Mouse (Mus musculus): Measurements from ENCODE around the gene Ace3.

Ace3 gene

DNA sequence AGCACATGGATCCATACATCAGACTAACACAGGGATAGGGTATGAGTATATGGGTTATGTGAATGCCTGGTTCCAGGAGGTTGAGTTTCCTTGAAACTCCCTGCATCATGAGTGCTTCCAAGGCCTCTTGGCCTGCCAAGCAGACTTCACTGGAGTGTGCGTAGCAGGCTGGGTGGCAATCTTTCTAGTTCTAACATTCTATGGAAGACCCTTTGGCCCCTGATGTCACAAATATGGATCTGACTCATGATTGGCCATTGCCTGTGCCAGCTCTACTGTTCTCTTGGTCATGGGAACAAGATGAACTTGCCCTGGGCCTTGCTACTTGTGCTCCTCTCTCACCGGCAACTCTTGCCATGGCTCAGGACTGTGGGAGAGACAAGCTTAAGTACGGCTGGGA is at the start of gene Ace3:
Ace3 (plus strand) TSS at position 301 of the 400 bp plus-strand sequence.
- in situ Hi-C loops (cut with MboI; ENCODE audit: low pct_unique_long_range_greater_than_20kb in 1 of 2, low sequenced_read_pairs in 2 of 2, unreplicated experiment in 1 of 2), result no loop called here

- in situ Hi-C loops (cut with MboI; ENCODE audit: low pct_unique_long_range_greater_than_20kb in 1 of 2, low sequenced_read_pairs in 2 of 2, unreplicated experiment in 1 of 2), result no loop called here
Observed at GRCm38 (mm10) chr11:105944770-105945672, 49.5 kb upstream of the Ace3 start.

GRCm38 (mm10) chr11:105946694-105947154 is 47.8 kb upstream of the Ace3 start:
- in situ Hi-C loops (cut with MboI; ENCODE audit: low pct_unique_long_range_greater_than_20kb in 1 of 2, low sequenced_read_pairs in 2 of 2, unreplicated experiment in 1 of 2), result no loop called here

- in situ Hi-C loops (cut with MboI; ENCODE audit: low pct_unique_long_range_greater_than_20kb in 1 of 2, low sequenced_read_pairs in 2 of 2, unreplicated experiment in 1 of 2), result no loop called here
Observed at GRCm38 (mm10) chr11:105948255-105948654, 46.2 kb upstream of the Ace3 start.

GRCm38 (mm10) chr11:105950519-105950918 is 44.0 kb upstream of the Ace3 start:
- in situ Hi-C loops (cut with MboI; ENCODE audit: low pct_unique_long_range_greater_than_20kb in 1 of 2, low sequenced_read_pairs in 2 of 2, unreplicated experiment in 1 of 2), result no loop called here

DNA sequence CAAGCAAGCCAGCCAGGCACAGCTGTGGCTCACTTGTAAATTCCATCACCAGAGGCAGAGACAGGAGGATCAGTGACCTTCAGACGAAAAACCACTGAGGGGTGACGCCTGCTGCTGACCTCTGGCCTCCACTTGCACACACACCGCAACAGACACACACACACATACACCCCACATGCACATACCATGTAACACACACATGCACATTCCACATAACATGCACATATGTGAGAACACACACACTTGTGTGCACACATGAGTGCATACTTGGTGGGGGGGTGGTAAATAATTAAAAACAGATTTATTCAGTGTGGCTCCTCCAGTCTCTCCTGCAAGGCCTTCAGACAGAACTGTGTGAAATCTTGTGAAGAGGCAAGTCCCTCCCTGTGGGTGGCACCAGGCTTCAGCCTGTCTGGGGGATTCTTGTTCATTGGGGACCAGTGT is 42.9 kb upstream of the Ace3 start:
- in situ Hi-C loops (cut with MboI; ENCODE audit: low pct_unique_long_range_greater_than_20kb in 1 of 2, low sequenced_read_pairs in 2 of 2, unreplicated experiment in 1 of 2), result no loop called here

- in situ Hi-C loops (cut with MboI; ENCODE audit: low pct_unique_long_range_greater_than_20kb in 1 of 2, low sequenced_read_pairs in 2 of 2, unreplicated experiment in 1 of 2), result no loop called here
Observed at GRCm38 (mm10) chr11:105952111-105952510, 42.4 kb upstream of the Ace3 start.

- in situ Hi-C loops (cut with MboI; ENCODE audit: low pct_unique_long_range_greater_than_20kb in 1 of 2, low sequenced_read_pairs in 2 of 2, unreplicated experiment in 1 of 2), result no loop called here
Observed at GRCm38 (mm10) chr11:105952911-105953386, 41.5 kb upstream of the Ace3 start, which contains the start of gene Cyb561. TSS of gene Cyb561 (minus strand) at chr11:105953336.

DNA sequence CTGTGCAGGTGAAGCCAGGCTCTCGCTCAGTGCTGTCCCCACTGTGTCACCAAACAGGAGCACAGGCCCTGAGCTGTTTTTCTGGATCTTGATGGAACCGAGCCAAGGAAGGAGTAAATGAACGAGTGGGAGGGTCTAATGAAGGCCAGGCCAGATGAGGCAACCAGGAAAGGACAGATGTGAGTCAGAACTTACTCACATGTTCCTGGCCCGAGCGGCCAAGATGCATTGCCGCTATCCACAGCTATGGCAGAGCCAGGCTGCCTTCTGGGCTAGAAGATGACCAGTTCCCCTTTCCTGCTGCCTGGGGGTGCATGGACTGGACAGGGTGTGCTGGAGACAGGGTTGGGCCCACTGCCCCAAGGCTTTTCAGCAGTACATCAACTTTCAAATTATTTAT is 41.1 kb upstream of the Ace3 start:
- in situ Hi-C loops (cut with MboI; ENCODE audit: low pct_unique_long_range_greater_than_20kb in 1 of 2, low sequenced_read_pairs in 2 of 2, unreplicated experiment in 1 of 2), result no loop called here

- in situ Hi-C loops (cut with MboI; ENCODE audit: low pct_unique_long_range_greater_than_20kb in 1 of 2, low sequenced_read_pairs in 2 of 2, unreplicated experiment in 1 of 2), result no loop called here
Observed at GRCm38 (mm10) chr11:105955815-105956430, 38.6 kb upstream of the Ace3 start.

GRCm38 (mm10) chr11:105957501-105957900 is 37.0 kb upstream of the Ace3 start:
- in situ Hi-C loops (cut with MboI; ENCODE audit: low pct_unique_long_range_greater_than_20kb in 1 of 2, low sequenced_read_pairs in 2 of 2, unreplicated experiment in 1 of 2), result no loop called here

DNA sequence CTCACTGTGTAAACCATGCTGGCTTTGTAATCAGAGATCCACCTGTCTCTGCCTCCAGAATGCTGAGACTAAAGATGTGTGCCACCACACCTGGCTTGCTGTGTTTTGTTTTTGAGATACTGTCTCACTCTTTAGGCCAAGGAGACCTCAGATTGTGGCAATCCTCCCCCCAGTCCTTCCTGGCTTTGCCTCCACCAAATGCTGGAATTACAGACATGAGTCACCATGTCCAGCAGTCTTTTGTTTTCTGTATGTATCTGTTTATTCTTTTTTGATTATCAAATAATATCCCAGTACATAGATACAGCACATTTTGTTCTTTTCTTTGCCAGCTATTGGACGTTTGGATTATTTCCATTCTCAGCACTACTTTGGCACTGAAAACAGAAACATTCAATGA is 35.9 kb upstream of the Ace3 start:
- in situ Hi-C loops (cut with MboI; ENCODE audit: low pct_unique_long_range_greater_than_20kb in 1 of 2, low sequenced_read_pairs in 2 of 2, unreplicated experiment in 1 of 2), result no loop called here

DNA sequence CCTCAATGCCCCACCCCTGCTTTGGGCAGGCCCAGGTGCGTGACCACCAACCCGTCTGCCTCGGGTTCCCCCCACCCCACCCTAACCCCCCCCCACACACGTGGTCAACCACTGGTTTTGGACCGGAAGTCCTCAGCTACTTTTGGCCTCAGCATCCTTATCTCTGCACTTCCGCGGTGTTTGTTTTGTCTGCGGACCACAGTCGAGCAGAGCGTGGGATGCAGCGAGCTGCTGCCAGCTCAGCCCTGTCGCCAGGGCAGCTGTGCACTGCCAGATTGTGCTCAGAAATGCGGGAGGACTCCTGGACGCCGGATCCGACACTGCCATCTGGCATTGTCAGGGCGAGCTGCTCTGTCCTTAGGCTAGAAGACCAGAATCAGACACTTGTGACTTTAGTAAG is 35.1 kb upstream of the Ace3 start:
- in situ Hi-C loops (cut with MboI; ENCODE audit: low pct_unique_long_range_greater_than_20kb in 1 of 2, low sequenced_read_pairs in 2 of 2, unreplicated experiment in 1 of 2), result no loop called here

GRCm38 (mm10) chr11:105964691-105965090 is 29.8 kb upstream of the Ace3 start:
- in situ Hi-C loops (cut with MboI; ENCODE audit: low pct_unique_long_range_greater_than_20kb in 1 of 2, low sequenced_read_pairs in 2 of 2, unreplicated experiment in 1 of 2), result no loop called here

- in situ Hi-C loops (cut with MboI; ENCODE audit: low pct_unique_long_range_greater_than_20kb in 1 of 2, low sequenced_read_pairs in 2 of 2, unreplicated experiment in 1 of 2), result no loop called here
Observed at GRCm38 (mm10) chr11:105966288-105966687, 28.2 kb upstream of the Ace3 start.

- in situ Hi-C loops (cut with MboI; ENCODE audit: low pct_unique_long_range_greater_than_20kb in 1 of 2, low sequenced_read_pairs in 2 of 2, unreplicated experiment in 1 of 2), result no loop called here
Observed at GRCm38 (mm10) chr11:105967741-105968574, 26.5 kb upstream of the Ace3 start, which contains the start of gene Ace. TSS of gene Ace (plus strand) at chr11:105967945.

- in situ Hi-C loops (cut with MboI; ENCODE audit: low pct_unique_long_range_greater_than_20kb in 1 of 2, low sequenced_read_pairs in 2 of 2, unreplicated experiment in 1 of 2), result no loop called here
Observed at GRCm38 (mm10) chr11:105968948-105969347, 25.5 kb upstream of the Ace3 start.

GRCm38 (mm10) chr11:105969516-105969915 is 25.0 kb upstream of the Ace3 start:
- in situ Hi-C loops (cut with MboI; ENCODE audit: low pct_unique_long_range_greater_than_20kb in 1 of 2, low sequenced_read_pairs in 2 of 2, unreplicated experiment in 1 of 2), result no loop called here

DNA sequence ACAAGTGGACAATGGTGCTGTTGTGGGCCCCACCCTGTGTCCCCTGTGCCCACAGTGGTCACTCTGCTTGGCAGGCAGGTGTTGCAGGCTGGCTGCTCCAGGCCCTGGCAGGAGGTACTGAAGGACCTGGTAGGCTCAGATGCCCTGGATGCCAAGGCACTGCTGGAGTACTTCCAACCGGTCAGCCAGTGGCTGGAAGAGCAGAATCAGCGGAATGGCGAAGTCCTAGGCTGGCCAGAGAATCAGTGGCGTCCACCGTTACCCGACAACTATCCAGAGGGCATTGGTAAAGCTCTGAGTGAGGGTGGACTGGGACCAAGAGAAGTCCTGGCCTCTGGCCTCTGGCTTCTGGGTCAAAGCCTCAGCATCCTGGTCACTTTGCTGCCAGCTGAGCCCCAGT is 19.9 kb upstream of the Ace3 start:
- in situ Hi-C loops (cut with MboI; ENCODE audit: low pct_unique_long_range_greater_than_20kb in 1 of 2, low sequenced_read_pairs in 2 of 2, unreplicated experiment in 1 of 2), result no loop called here
